Mouse (Mus musculus): ENCODE data around the gene Kdm2b.

DNA sequence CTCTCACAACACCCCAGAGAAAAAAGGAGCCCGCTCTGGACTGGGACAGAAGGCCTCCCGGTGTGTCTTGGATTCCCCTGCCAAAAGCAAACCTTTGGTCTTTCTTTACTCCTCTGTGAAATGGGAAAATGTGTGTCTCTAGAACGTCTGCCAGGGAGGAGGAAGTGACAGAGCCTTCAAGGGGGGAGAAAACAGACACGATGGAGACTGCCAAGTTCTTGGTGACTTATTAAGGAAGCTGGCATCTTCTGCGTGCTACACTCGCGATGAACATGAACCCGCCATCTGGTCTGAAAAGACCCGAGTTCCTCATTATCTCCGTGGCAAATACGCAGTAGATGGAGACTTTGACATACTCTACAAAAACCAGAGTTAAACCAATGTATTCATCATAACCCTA, 24.2 kb downstream of the Kdm2b start:
- TF ChIP-seq CTCF (IDR thresholded peaks at IDR 0.05; ENCODE audit: extremely low read depth, insufficient read depth, insufficient read length, insufficient replicate concordance) (no peak), POLR2A (IDR thresholded peaks at IDR 0.05; ENCODE audit: low read depth, low read length) (no peak)

Data from spleen, adult 2 months (tissue).